ENCODE assay signal across 8 mouse cellular contexts in genomic region chr3:65379884-65380539, GRCm38 (mm10). TPM values are rescaled to one million over a fixed set of nuclear protein-coding genes. Genes with fewer than 3 reads are reported as not detected.
DNase-seq lines count a peak whose midpoint lies in the region; ATAC-seq and TF ChIP-seq lines count a peak whose summit lies in the region.

No protein-coding gene starts in this region.

- TF ChIP-seq EP300 in heart, postnatal 0 days (IDR thresholded peaks at IDR 0.05; ENCODE audit: low read depth): no peak

- H3K27ac ChIP-seq in heart, postnatal 0 days (ENCODE audit: low read depth): no peak overlapping the region
- H3K27ac ChIP-seq in embryonic fibroblast, embryonic 13.5 days (ENCODE audit: insufficient read depth, low read length): no peak overlapping the region

- H3K9ac ChIP-seq in heart, postnatal 0 days (replicated peaks; ENCODE audit: low read depth, low read length): no peak overlapping the region

- H3K36me3 ChIP-seq in heart, postnatal 0 days (replicated peaks; ENCODE audit: control insufficient read depth, insufficient read depth, low read length): peaks cover 39% of the 10 kb centered on the region

- TF ChIP-seq CTCF in heart, postnatal 0 days (IDR thresholded peaks at IDR 0.05; ENCODE audit: low read depth): peak; percentile 77
- TF ChIP-seq CTCF in embryonic fibroblast, embryonic 13.5 days (IDR thresholded peaks at IDR 0.05; ENCODE audit: borderline replicate concordance, insufficient read depth, low read length): peak; percentile 59; the same call in 1 of the 2 replicates

- no peak for ATAC-seq in heart, postnatal 0 days (ENCODE audit: insufficient read depth, low read depth)
- peak; percentile 67 for ATAC-seq in activated CD4-positive, CD25-positive, alpha-beta regulatory T cell, adult 4 months
- peak; percentile 92 for ATAC-seq in megakaryocyte progenitor cell, adult 5-6 weeks (replicated peaks; ENCODE audit: poor library complexity)

- H3K9me3 ChIP-seq in heart, postnatal 0 days (replicated peaks; ENCODE audit: control insufficient read depth, low read length): no peaks in the 10 kb centered on the region

- 58% methylated on average over 4 of the region's 4 CpGs for WGBS in heart, postnatal 0 days

- H3K4me3 ChIP-seq in heart, postnatal 0 days (ENCODE audit: low read depth, low read length): no peak overlapping the region
- H3K4me3 ChIP-seq in embryonic fibroblast, embryonic 13.5 days (ENCODE audit: insufficient read depth, low read length): no peak overlapping the region

- no peaks in the 10 kb centered on the region for H3K27me3 ChIP-seq in heart, postnatal 0 days (ENCODE audit: control insufficient read depth, insufficient read depth, low read length)

- intact Hi-C loops in heart, postnatal 25 days (cut with DNase I): loop anchor here (1.0 to 10.0 kb wide), 3 partner anchors 63 to 547 kb away; no protein-coding TSS in a partner anchor

- no peak overlapping the region for H3K4me2 ChIP-seq in heart, postnatal 0 days (ENCODE audit: low read depth, low read length)

- no peak for TF ChIP-seq POLR2A in embryonic fibroblast, embryonic 13.5 days (IDR thresholded peaks at IDR 0.05; ENCODE audit: low read depth, low read length)

- peak; percentile 77 for DNase-seq in heart, postnatal 0 days (ENCODE audit: low spot score)
- DNase-seq in heart, postnatal 25 days (ENCODE audit: low spot score): no peak
- peak; percentile 23 for DNase-seq in right cerebral cortex, adult 18-20 months
- DNase-seq in right cerebral cortex, postnatal 25 days: no peak
- DNase-seq in yolk sac, embryonic 10.5 days (ENCODE audit: low spot score): no peak

- H3K4me1 ChIP-seq in heart, postnatal 0 days (ENCODE audit: control insufficient read depth, insufficient read depth): peaks cover 10% of the 10 kb centered on the region; the same call in 1 of the 2 replicates
- H3K4me1 ChIP-seq in embryonic fibroblast, embryonic 13.5 days (ENCODE audit: control insufficient read depth, insufficient read depth, low read length): peaks cover under 1% of the 10 kb centered on the region; the same call in 1 of the 2 replicates

RNA-seq across cellular contexts. Expression of gene Ssr3, which starts 12.4 kb away (rescaled TPM):
- 136 and 146 TPM in 2 replicates for total RNA-seq in heart, postnatal 0 days (2014; rRNA removed; ENCODE audit: low replicate concordance)
- polyA plus RNA-seq in heart, postnatal 0 days (2015; fragmentation: Nextera tagmentation; extraction: Ambion mirVana): 140 and 141 TPM in 2 replicates
- 100 to 1,000 TPM; 117 to 128 TPM for total RNA-seq in heart, postnatal 25 days (2021)
- 100 to 1,000 TPM; 148 to 155 TPM for polyA plus RNA-seq in activated CD4-positive, CD25-positive, alpha-beta regulatory T cell, adult 4 months (2017; shearing (Covaris generic))
- 458 and 500 TPM in 2 replicates for polyA plus RNA-seq in embryonic fibroblast, embryonic 13.5 days (2011; ENCODE audit: insufficient read length, low read depth, missing spikeins)
- total RNA-seq in megakaryocyte progenitor cell, adult 5-6 weeks (2015): 436 and 450 TPM in 2 replicates
- 368 and 395 TPM in 2 replicates for total RNA-seq in megakaryocyte progenitor cell, adult 5-6 weeks (2017)

Comparison
In these comparisons a context has a peak if more than half of its experiments do, and no peak if none do; other contexts are left out.
1. DNase-seq: peak in heart, postnatal 0 days (single experiment) and right cerebral cortex, adult 18-20 months (single experiment); none in heart, postnatal 25 days (single experiment), right cerebral cortex, postnatal 25 days (single experiment) and yolk sac, embryonic 10.5 days (single experiment).